Mouse (Mus musculus) ES-E14 (cell line): ENCODE measurements around the gene Pgs1. TPM values are rescaled to one million over a fixed set of nuclear protein-coding genes. Genes with fewer than 3 reads are reported as not detected.

Experiments used
- DNase-seq: peaks from one replicate; pipeline ENCODE4 v3.0.0-alpha.2; 2013; ENCODE audit warnings: low read depth, low spot score
- H3K27ac ChIP-seq: 2 replicates; pipeline ENCODE4 v1.5.1; 2012; ENCODE audit warnings: low read depth, mild to moderate bottlenecking, low read length, moderate library complexity, mixed read lengths; ENCODE audit not compliant: poor library complexity, insufficient read depth, severe bottlenecking
- H3K36me3 ChIP-seq: 2 replicates; pipeline ENCODE4 v1.6.1; 2012; ENCODE audit warnings: mild to moderate bottlenecking, low read length, moderate library complexity, mixed read lengths; ENCODE audit not compliant: control insufficient read depth, poor library complexity, insufficient read depth, severe bottlenecking
- H3K4me1 ChIP-seq, 2 experiments: fragments of 150-350 bp in 1 of 2; sonication (generic) in 1 of 2; 2 replicates each; pipeline ENCODE4 v1.6.1; 2012; ENCODE audit warnings: low read length in 2 of 2, mild to moderate bottlenecking in 1 of 2, mixed read lengths in 1 of 2; ENCODE audit not compliant: control insufficient read depth in 2 of 2, insufficient read depth in 2 of 2, poor library complexity in 1 of 2
- H3K4me3 ChIP-seq, 2 experiments: fragments of 150-350 bp in 1 of 2; sonication (generic) in 1 of 2; 2 replicates each; pipeline ENCODE4 v1.5.1; 2012; ENCODE audit warnings: low read length in 2 of 2, low read depth in 1 of 2, mild to moderate bottlenecking in 1 of 2, mixed read lengths in 1 of 2; ENCODE audit not compliant: insufficient read depth in 1 of 2, poor library complexity in 1 of 2, severe bottlenecking in 1 of 2
- H3K9ac ChIP-seq: 2 replicates; pipeline ENCODE4 v1.6.1; 2012; ENCODE audit warnings: low read depth, mild to moderate bottlenecking, low read length, mixed read lengths; ENCODE audit not compliant: poor library complexity, insufficient read depth, severe bottlenecking
- H3K9me3 ChIP-seq: fragments of 150-350 bp; sonication (generic); 2 replicates; pipeline ENCODE4 v1.6.1; 2012; ENCODE audit warnings: low read depth, mild to moderate bottlenecking, low read length; ENCODE audit not compliant: control insufficient read depth, insufficient read depth
- CHD2 ChIP-seq: IDR thresholded peaks from 2 replicates; pipeline ENCODE4 v1.6.1; 2014; ENCODE audit warnings: mild to moderate bottlenecking, low read depth, low read length, inconsistent platforms
- HCFC1 ChIP-seq: IDR thresholded peaks from 2 replicates; pipeline ENCODE4 v1.6.1; 2012; ENCODE audit warnings: low read length, inconsistent platforms, borderline replicate concordance; ENCODE audit not compliant: insufficient read depth
- MAFK ChIP-seq: IDR thresholded peaks from 2 replicates; pipeline ENCODE4 v1.6.1; 2014; ENCODE audit warnings: mild to moderate bottlenecking, low read depth, low read length, inconsistent platforms; ENCODE audit not compliant: insufficient read depth
- ZC3H11A ChIP-seq: IDR thresholded peaks from 2 replicates; pipeline ENCODE4 v1.6.1; 2012; ENCODE audit warnings: low read depth, mild to moderate bottlenecking, inconsistent platforms, low read length, borderline replicate concordance
- ZNF384 ChIP-seq: IDR thresholded peaks from 2 replicates; pipeline ENCODE4 v1.6.1; 2012; ENCODE audit warnings: low read depth, low read length, inconsistent platforms
- in situ Hi-C, 2 experiments: fragments of 600-800 bp; cut with MboI; formaldehyde crosslinking; loops; one replicate each; pipeline ENCODE4 v1.15.1; 2025; ENCODE audit warnings: low sequenced_read_pairs in 2 of 2, inconsistent platforms in 1 of 2; ENCODE audit not compliant: unreplicated experiment in 2 of 2
- total RNA-seq: library from RNA; depleted of rRNA; stranded (reverse); fragments of 300-350 nt; gene quantifications from 2 replicates; pipeline ENCODE4 v1.2.3, GENCODE M21; 2012

The Pgs1 gene
- total RNA-seq, 1 experiment = 95.2 TPM

- no peak for DNase-seq
- in situ Hi-C loops = no loop called here
- peaks cover 16 to 20% of the 10 kb centered on the region in 2 experiments; a peak in 3 of 4 replicates for H3K4me1 ChIP-seq
- no peaks in the 10 kb centered on the region for H3K36me3 ChIP-seq
- TF ChIP-seq ZC3H11A = no peak
- no peak for TF ChIP-seq CHD2
- TF ChIP-seq ZNF384 = no peak
- TF ChIP-seq MAFK = no peak
- no peak for TF ChIP-seq HCFC1
- H3K9ac ChIP-seq = no peak overlapping the region
- no peak overlapping the region for H3K4me3 ChIP-seq
- no peak overlapping the region for H3K27ac ChIP-seq
- no peaks in the 10 kb centered on the region for H3K9me3 ChIP-seq
These were observed 31.3 kb upstream of the Pgs1 start for GRCm38 (mm10) chr11:117954819-117955218.

- no peak overlapping the region; the same call in 1 of the 2 replicates for H3K9ac ChIP-seq
- H3K9me3 ChIP-seq = no peaks in the 10 kb centered on the region
- no peaks in the 10 kb centered on the region for H3K36me3 ChIP-seq
- TF ChIP-seq ZNF384 = no peak
- no peak for TF ChIP-seq CHD2
- no peak for TF ChIP-seq ZC3H11A
- no peak for TF ChIP-seq HCFC1
- TF ChIP-seq MAFK = no peak
- no peak overlapping the region for H3K27ac ChIP-seq
- peaks cover 16 to 21% of the 10 kb centered on the region in 2 experiments; a peak in 3 of 4 replicates for H3K4me1 ChIP-seq
- no peak for DNase-seq
- no peak overlapping the region for H3K4me3 ChIP-seq
- in situ Hi-C loops = no loop called here
These were observed 30.5 kb upstream of the Pgs1 start for GRCm38 (mm10) chr11:117955621-117956020.

GRCm38 (mm10) chr11:117958197-117958596, 27.9 kb upstream of the Pgs1 start:
- no peak for TF ChIP-seq ZNF384
- no peak for TF ChIP-seq CHD2
- no peak for TF ChIP-seq HCFC1
- no peak for TF ChIP-seq MAFK
- TF ChIP-seq ZC3H11A = no peak
- H3K9ac ChIP-seq = no peak overlapping the region
- H3K4me1 ChIP-seq = peaks cover 21 to 24% of the 10 kb centered on the region in 2 experiments; a peak in 3 of 4 replicates
- no peaks in the 10 kb centered on the region for H3K9me3 ChIP-seq
- no peak overlapping the region for H3K4me3 ChIP-seq
- H3K27ac ChIP-seq = no peak overlapping the region
- in situ Hi-C loops = no loop called here
- no peaks in the 10 kb centered on the region for H3K36me3 ChIP-seq
- DNase-seq = no peak

- Histone ChIP-seq H3K4me1 (peaks cover 23 to 26% of the 10 kb centered on the region in 2 experiments; a peak in 3 of 4 replicates), H3K9me3 (no peaks in the 10 kb centered on the region), H3K27ac (no peak overlapping the region), H3K36me3 (no peaks in the 10 kb centered on the region), H3K9ac (no peak overlapping the region), H3K4me3 (no peak overlapping the region)
- no peak for DNase-seq
- TF ChIP-seq CHD2 (no peak), ZC3H11A (no peak), MAFK (no peak), HCFC1 (no peak), ZNF384 (no peak)
- in situ Hi-C loops = no loop called here
These were observed 26.9 kb upstream of the Pgs1 start for GRCm38 (mm10) chr11:117959166-117959565.

- TF ChIP-seq ZNF384 (no peak), MAFK (no peak), CHD2 (no peak), ZC3H11A (no peak), HCFC1 (no peak)
- no peak for DNase-seq
- H3K4me1 ChIP-seq = peaks cover 25 to 28% of the 10 kb centered on the region in 2 experiments; a peak in 3 of 4 replicates
- H3K4me3 ChIP-seq = no peak overlapping the region
- H3K27ac ChIP-seq = no peak overlapping the region
- H3K36me3 ChIP-seq = no peaks in the 10 kb centered on the region
- in situ Hi-C loops = no loop called here
- no peaks in the 10 kb centered on the region for H3K9me3 ChIP-seq
- no peak overlapping the region for H3K9ac ChIP-seq
These were observed 26.2 kb upstream of the Pgs1 start for GRCm38 (mm10) chr11:117959741-117960381.
